Mouse (Mus musculus) lung, adult 2 months (tissue): ENCODE results near the gene Nup93.

Source experiments
- CTCF ChIP-seq: fragments of 200-500 bp; IDR thresholded peaks from 2 replicates; pipeline ENCODE4 v1.5.1; 2011; ENCODE audit warnings: mild to moderate bottlenecking, low read length, control low read depth; ENCODE audit not compliant: insufficient read depth
- POLR2A ChIP-seq: fragments of 200-500 bp; IDR thresholded peaks from 2 replicates; pipeline ENCODE4 v1.6.1; 2011; ENCODE audit warnings: low read depth, mild to moderate bottlenecking, control low read depth, low read length, borderline replicate concordance; ENCODE audit errors: extremely low read depth

GRCm38 (mm10) chr8:94363906-94364305, 149.5 kb downstream of the Nup93 start:
- TF ChIP-seq CTCF (no peak), POLR2A (no peak)
